ENCODE assay signal across 34 mouse cellular contexts in the genomic region with DNA sequence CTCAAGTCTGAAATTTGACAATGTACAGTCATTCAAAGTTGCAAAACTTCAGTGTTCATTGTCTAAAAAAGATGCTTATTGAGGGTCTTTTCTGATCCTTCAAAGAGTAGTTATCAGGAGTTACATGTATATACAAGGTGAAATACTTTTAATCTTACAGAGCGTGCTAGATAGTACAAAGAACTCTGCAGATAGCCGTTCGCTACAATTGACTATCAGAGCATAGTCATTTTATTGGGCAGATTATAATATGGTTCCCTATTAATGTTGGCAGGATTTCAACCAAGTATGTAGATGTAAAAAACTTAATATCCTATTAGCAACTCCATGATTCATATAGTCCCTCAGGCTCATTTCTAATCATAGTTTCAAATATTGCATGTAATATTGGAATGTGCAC.
"Had no signal": no experiment of that assay in that cellular context is flagged by ENCODE, and none has a peak within 500 bp of the region (broad histone marks: within the 10 kb centered on the region; RNA-seq: fewer than 3 reads in every experiment).

No protein-coding gene starts in this region.

- H3K4me3 ChIP-seq: heart, embryonic 12.5 days; heart, embryonic 13.5 days; heart, embryonic 15.5 days; hindbrain, embryonic 10.5 days; hindbrain, embryonic 12.5 days; hindbrain, embryonic 13.5 days; hindbrain, embryonic 15.5 days; intestine, embryonic 15.5 days; kidney, embryonic 15.5 days; layer of hippocampus, adult 2 months; left cerebral cortex, adult 2 months had no signal

- H3K36me3 ChIP-seq: heart, embryonic 12.5 days; heart, embryonic 13.5 days; heart, embryonic 15.5 days; hindbrain, embryonic 10.5 days; hindbrain, embryonic 12.5 days; hindbrain, embryonic 13.5 days; hindbrain, embryonic 15.5 days; intestine, embryonic 15.5 days; kidney, embryonic 15.5 days had no signal

- H3K4me2 ChIP-seq: heart, embryonic 12.5 days; heart, embryonic 13.5 days; heart, embryonic 15.5 days; hindbrain, embryonic 12.5 days; hindbrain, embryonic 13.5 days; hindbrain, embryonic 14.5 days; hindbrain, embryonic 15.5 days; intestine, embryonic 15.5 days; kidney, embryonic 15.5 days had no signal

- ATAC-seq: hindbrain, embryonic 16.5 days; hindbrain, postnatal 0 days; inflammation-experienced regulatory T-cells, adult 6 months; intestine, embryonic 15.5 days; intestine, embryonic 16.5 days; intestine, postnatal 0 days had no signal

- H3K9me3 ChIP-seq: heart, embryonic 12.5 days; heart, embryonic 13.5 days; heart, embryonic 15.5 days; hindbrain, embryonic 10.5 days; hindbrain, embryonic 12.5 days; hindbrain, embryonic 13.5 days; hindbrain, embryonic 15.5 days; intestine, embryonic 15.5 days; kidney, embryonic 15.5 days had no signal

- H3K9ac ChIP-seq: heart, embryonic 12.5 days; heart, embryonic 13.5 days; heart, embryonic 15.5 days; hindbrain, embryonic 12.5 days; hindbrain, embryonic 13.5 days; hindbrain, embryonic 14.5 days; hindbrain, embryonic 15.5 days; intestine, embryonic 15.5 days; kidney, embryonic 15.5 days had no signal

- H3K27ac ChIP-seq: heart, embryonic 13.5 days; heart, embryonic 15.5 days; hindbrain, embryonic 10.5 days; hindbrain, embryonic 12.5 days; hindbrain, embryonic 13.5 days; hindbrain, embryonic 14.5 days; hindbrain, embryonic 15.5 days; hindbrain, postnatal 0 days; intestine, embryonic 15.5 days; kidney, embryonic 15.5 days; kidney, postnatal 0 days; layer of hippocampus, adult 2 months; left cerebral cortex, adult 2 months had no signal

- H3K4me1 ChIP-seq: heart, embryonic 12.5 days; heart, embryonic 13.5 days; heart, embryonic 15.5 days; hindbrain, embryonic 10.5 days; hindbrain, embryonic 12.5 days; hindbrain, embryonic 13.5 days; hindbrain, embryonic 15.5 days; intestine, embryonic 15.5 days; kidney, embryonic 15.5 days had no signal

- DNase-seq: heart, postnatal 10 days; heart, postnatal 14 days; heart, postnatal 36 days; heart, postnatal 4 days; kidney, adult 11 months; kidney, adult 18-20 months; kidney, adult 2 months; kidney, adult 8-10 months; kidney, adult 9 months; kidney, postnatal 10 days; kidney, postnatal 14 days; kidney, postnatal 25 days; kidney, postnatal 36 days; kidney, postnatal 4 days; layer of hippocampus, adult 9-11 months; layer of hippocampus, postnatal 36 days had no signal

- H3K27me3 ChIP-seq: heart, embryonic 12.5 days; heart, embryonic 13.5 days; heart, embryonic 15.5 days; hindbrain, embryonic 12.5 days; hindbrain, embryonic 13.5 days; hindbrain, embryonic 15.5 days; intestine, embryonic 15.5 days; kidney, embryonic 15.5 days had no signal
